Mouse (Mus musculus): ENCODE data around the gene Plscr5.
A peak's percentile ranks its signal among the peaks of the same experiment; 100 is the strongest.

Plscr5 gene

GRCm38 (mm10) chr9:92228867-92229832 lies 36.4 kb downstream of the Plscr5 start:
- no peak for DNase-seq

- DNase-seq: no peak
Observed at GRCm38 (mm10) chr9:92229833-92230205, 37.1 kb downstream of the Plscr5 start.

GRCm38 (mm10) chr9:92234901-92235458 lies 42.2 kb downstream of the Plscr5 start:
- no peak for DNase-seq

GRCm38 (mm10) chr9:92248773-92249446 lies 56.2 kb downstream of the Plscr5 start:
- no peak for DNase-seq

- DNase-seq: no peak
Observed at GRCm38 (mm10) chr9:92249447-92249852, 56.7 kb downstream of the Plscr5 start, which contains the start of gene Plscr1. Gene Plscr1 (plus strand): TSS chr9:92249750.

GRCm38 (mm10) chr9:92249987-92250772 lies 57.4 kb downstream of the Plscr5 start:
- peak; percentile 91 for DNase-seq

GRCm38 (mm10) chr9:92252718-92253117 lies 60.0 kb downstream of the Plscr5 start:
- no peak for DNase-seq

GRCm38 (mm10) chr9:92253585-92254321 lies 61.0 kb downstream of the Plscr5 start:
- DNase-seq: no peak
